Mouse (Mus musculus): ENCODE results near the gene Apoe. TPM values are rescaled to one million over a fixed set of nuclear protein-coding genes. Genes with fewer than 3 reads are reported as not detected.

Gene Apoe
- total and polyA plus RNA-seq, 3 experiments: 33.3 to 61.4 TPM; not detected in 1

- peaks cover 0 to 22% of the 10 kb centered on the region in 2 experiments; a peak in 2 of 4 replicates for H3K4me1 ChIP-seq (ENCODE audit: control insufficient read depth in 1 of 2, insufficient read depth in 2 of 2, low read length in 2 of 2)
- TF ChIP-seq ZNF384 (IDR thresholded peaks at IDR 0.05; ENCODE audit: low read depth, low read length) (no peak), CTCF (IDR thresholded peaks at IDR 0.05 in 2 of 3, conservative IDR thresholded peaks at IDR 0.05 in 1 of 3; ENCODE audit: control insufficient read depth in 1 of 3, insufficient read depth in 1 of 3, low read depth in 2 of 3, low read length in 3 of 3, poor library complexity in 1 of 3, severe bottlenecking in 1 of 3) (no peak), TBP (IDR thresholded peaks at IDR 0.05; ENCODE audit: low read depth, low read length) (no peak)
- H3K27me3 ChIP-seq (ENCODE audit: control insufficient read depth in 1 of 2, insufficient read depth in 2 of 2, low read length in 2 of 2): no peaks in the 10 kb centered on the region
- no peak overlapping the region; the same call in 1 of the 2 replicates for H3K9ac ChIP-seq (ENCODE audit: control insufficient read depth, low read depth, low read length, poor library complexity, severe bottlenecking)
- DNase-seq (ENCODE audit: low read depth, low spot score): no peak
- H3K4me3 ChIP-seq (ENCODE audit: control insufficient read depth in 1 of 2, insufficient read depth in 1 of 2, low read depth in 2 of 2, low read length in 2 of 2): no peak overlapping the region
- peaks cover 0 to 14% of the 10 kb centered on the region in 2 experiments; a peak in 3 of 4 replicates for H3K36me3 ChIP-seq (ENCODE audit: control insufficient read depth in 1 of 2, insufficient read depth in 2 of 2, low read length in 2 of 2)
- peaks cover 20% of the 10 kb centered on the region for H3K79me2 ChIP-seq (ENCODE audit: control insufficient read depth, insufficient read depth, low read length, poor library complexity)
- H3K27ac ChIP-seq (ENCODE audit: control insufficient read depth, low read depth, low read length): no peak overlapping the region; the same call in 1 of the 2 replicates
- no peaks in the 10 kb centered on the region for H3K9me3 ChIP-seq (replicated peaks; ENCODE audit: insufficient read depth, low read length)
These were observed 18.4 kb upstream of the Apoe start for GRCm38 (mm10) chr7:19717346-19717745.

GRCm38 (mm10) chr7:19716822-19717221 lies 17.8 kb upstream of the Apoe start:
- peaks cover 0 to 21% of the 10 kb centered on the region in 2 experiments; a peak in 2 of 4 replicates for H3K4me1 ChIP-seq (ENCODE audit: control insufficient read depth in 1 of 2, insufficient read depth in 2 of 2, low read length in 2 of 2)
- no peak for DNase-seq (ENCODE audit: low read depth, low spot score)
- no peaks in the 10 kb centered on the region for H3K27me3 ChIP-seq (ENCODE audit: control insufficient read depth in 1 of 2, insufficient read depth in 2 of 2, low read length in 2 of 2)
- peaks cover 20% of the 10 kb centered on the region for H3K79me2 ChIP-seq (ENCODE audit: control insufficient read depth, insufficient read depth, low read length, poor library complexity)
- H3K9me3 ChIP-seq (replicated peaks; ENCODE audit: insufficient read depth, low read length): no peaks in the 10 kb centered on the region
- H3K27ac ChIP-seq (ENCODE audit: control insufficient read depth, low read depth, low read length): peak overlapping the region; percentile 99
- TF ChIP-seq GABPA (IDR thresholded peaks at IDR 0.05; ENCODE audit: low read depth, low read length) (no peak), HCFC1 (IDR thresholded peaks at IDR 0.05; ENCODE audit: low read depth, low read length) (no peak), ETS1 (IDR thresholded peaks at IDR 0.05; ENCODE audit: low read depth, low read length) (no peak), NELFE (IDR thresholded peaks at IDR 0.05; ENCODE audit: low read depth, low read length) (no peak), CHD1 (IDR thresholded peaks at IDR 0.05; ENCODE audit: low read depth, low read length) (no peak), POLR2A (IDR thresholded peaks at IDR 0.05; ENCODE audit: control insufficient read depth in 1 of 2, insufficient read depth in 1 of 2, low read depth in 1 of 2, low read length in 2 of 2, poor library complexity in 1 of 2) (no peak), SIN3A (IDR thresholded peaks at IDR 0.05; ENCODE audit: low read length) (no peak), KAT2A (conservative IDR thresholded peaks at IDR 0.05; ENCODE audit: low read depth, low read length) (no peak), TAL1 (IDR thresholded peaks at IDR 0.05; ENCODE audit: low read length) (no peak), MYC (IDR thresholded peaks at IDR 0.05; ENCODE audit: low read depth, low read length) (no peak), GATA1 (IDR thresholded peaks at IDR 0.05; ENCODE audit: low read depth, low read length) (no peak), ZC3H11A (IDR thresholded peaks at IDR 0.05; ENCODE audit: low read depth, low read length) (no peak), BHLHE40 (IDR thresholded peaks at IDR 0.05; ENCODE audit: borderline replicate concordance, low read depth, low read length) (no peak), USF2 (IDR thresholded peaks at IDR 0.05; ENCODE audit: borderline replicate concordance in 1 of 2, insufficient read depth in 1 of 2, low read depth in 1 of 2, low read length in 2 of 2) (no peak), MXI1 (IDR thresholded peaks at IDR 0.05; ENCODE audit: low read depth, low read length) (no peak), SMC3 (IDR thresholded peaks at IDR 0.05; ENCODE audit: low read depth, low read length) (no peak), MAX (IDR thresholded peaks at IDR 0.05; ENCODE audit: low read length) (no peak)
- H3K36me3 ChIP-seq (ENCODE audit: control insufficient read depth in 1 of 2, insufficient read depth in 2 of 2, low read length in 2 of 2): peaks cover 3 to 14% of the 10 kb centered on the region in 2 experiments; a peak in 3 of 4 replicates
- H3K9ac ChIP-seq (ENCODE audit: control insufficient read depth, low read depth, low read length, poor library complexity, severe bottlenecking): peak overlapping the region; percentile 83
- H3K4me3 ChIP-seq (ENCODE audit: control insufficient read depth in 1 of 2, insufficient read depth in 1 of 2, low read depth in 2 of 2, low read length in 2 of 2): peak overlapping the region; percentile 38 to 63

Measured in MEL (cell line).